Mouse (Mus musculus) layer of hippocampus, adult 18-20 months (tissue): Measurements from ENCODE around the gene Rtl8b. TPM values are rescaled to one million over a fixed set of nuclear protein-coding genes. Genes with fewer than 3 reads are reported as not detected.
A peak's percentile ranks its signal among the peaks of the same experiment; 100 is the strongest.
"Not testable (repeated sequence)": the region's sequence is repeated elsewhere in the genome, so short reads cannot be mapped to it uniquely, and the experiment has no call there.

Experiments used
- DNase-seq, 2 experiments: peaks; one replicate each; pipeline ENCODE4 v3.0.0; 2022; ENCODE audit warnings: low spot score in 2 of 2
- long read RNA-seq: library from polyadenylated mRNA; stranded (forward); transcript quantifications from one replicate; pipeline ENCODE4 v2.0.0, GENCODE M21; 2021
- total RNA-seq, 2 experiments: library from RNA; stranded (reverse); gene quantifications; 2 replicates each; pipeline ENCODE4 v1.2.3; 2021

The Rtl8b gene
- total RNA-seq: 100 to 1,000 TPM; 183 to 202 TPM
- long read RNA-seq, transcript Rtl8b-201 (1 exons, 1,232 nt): major isoform, 90 of 90 reads
- long read RNA-seq, partial matches to known transcripts: 0 of 90 reads
- long read RNA-seq, other reads (novel, unspliced or antisense): 0 of 90 reads

DNA sequence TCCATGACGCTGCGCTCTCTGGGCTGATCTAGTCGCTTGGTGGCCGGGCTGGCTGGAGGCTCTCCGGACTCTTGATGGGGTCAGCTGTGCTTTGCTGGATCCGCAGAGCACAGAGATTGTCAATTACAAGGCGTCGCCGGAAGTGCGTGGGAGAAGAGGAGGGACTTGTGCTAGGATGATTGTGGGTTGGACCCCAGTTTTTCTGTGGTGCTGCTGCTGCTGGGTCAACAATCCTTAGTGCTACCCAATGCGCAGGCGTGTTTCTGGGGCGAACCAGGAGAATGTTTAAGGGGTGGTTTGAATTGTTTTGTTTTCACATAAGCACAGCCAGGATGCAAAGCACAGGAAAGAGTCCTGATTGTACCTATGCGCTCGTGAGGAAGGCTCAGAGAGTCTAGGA lies at the start of gene Rtl8b:
TSS of gene Rtl8b (minus strand) at position 115 of the 400 bp plus-strand sequence.
- DNase-seq: peak; percentile 82 to 87

DNA sequence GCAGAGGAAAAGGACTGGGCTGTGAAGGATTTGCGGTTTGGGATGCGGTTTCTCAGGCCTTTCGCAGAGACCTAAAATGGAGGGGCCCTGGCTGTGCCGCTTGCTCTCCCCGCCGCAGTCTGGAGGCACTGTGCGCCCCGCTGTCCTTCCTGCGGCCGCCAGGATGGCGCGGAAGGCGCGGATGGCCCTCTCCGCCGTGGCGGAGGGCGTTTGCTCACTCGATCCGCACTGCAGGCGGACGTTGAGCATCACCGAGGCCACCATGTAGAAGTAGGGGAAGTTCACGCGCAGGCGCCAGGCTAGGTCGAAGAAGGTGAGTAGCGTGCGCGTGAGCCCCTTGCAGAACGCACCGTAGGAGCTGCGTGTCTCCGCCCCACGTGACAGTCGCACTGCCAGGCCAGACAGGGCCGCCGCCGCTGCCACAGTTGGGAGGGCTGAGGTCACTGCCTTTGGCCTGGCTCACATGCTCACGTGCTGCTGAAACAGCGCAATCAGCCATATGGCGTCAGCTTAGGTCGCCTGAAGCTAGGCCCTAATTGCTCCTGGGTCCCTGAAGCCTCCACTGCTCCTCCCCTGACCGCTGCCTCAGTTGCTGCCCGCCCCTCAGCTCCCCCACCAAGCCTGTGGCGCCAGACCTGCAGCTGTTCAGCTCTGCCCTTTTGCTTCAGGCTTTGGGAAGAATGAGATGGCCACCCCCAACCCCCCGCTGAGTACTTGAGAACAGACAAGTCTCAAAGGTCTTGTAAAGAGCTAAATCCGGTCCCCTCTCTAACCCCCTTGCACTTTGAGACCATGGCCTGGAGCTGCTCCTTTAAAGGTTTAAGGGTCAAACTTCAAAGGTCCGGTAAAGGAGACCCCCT lies 46.3 kb upstream of the Rtl8b start:
- DNase-seq: peak; percentile 14 to 46

DNA sequence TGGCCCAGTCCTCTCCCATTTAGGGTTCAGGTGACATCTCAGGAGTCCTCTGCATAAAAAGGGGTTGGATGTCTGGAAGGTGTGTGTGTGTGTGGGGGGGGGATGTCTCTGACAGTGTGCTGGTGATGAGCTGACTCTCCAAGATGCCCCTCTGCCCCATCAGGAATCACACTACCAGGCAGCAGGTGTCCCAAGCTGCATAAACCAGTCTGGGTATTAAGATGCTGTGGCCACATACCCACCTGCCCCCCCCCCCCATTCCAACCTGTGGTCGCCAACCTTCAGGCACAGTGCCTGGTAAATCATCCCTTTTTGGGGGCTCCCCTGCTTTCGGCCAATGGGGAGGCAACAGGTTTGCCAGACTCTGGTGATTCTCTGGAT lies 45.7 kb upstream of the Rtl8b start:
- no peak for DNase-seq

DNA sequence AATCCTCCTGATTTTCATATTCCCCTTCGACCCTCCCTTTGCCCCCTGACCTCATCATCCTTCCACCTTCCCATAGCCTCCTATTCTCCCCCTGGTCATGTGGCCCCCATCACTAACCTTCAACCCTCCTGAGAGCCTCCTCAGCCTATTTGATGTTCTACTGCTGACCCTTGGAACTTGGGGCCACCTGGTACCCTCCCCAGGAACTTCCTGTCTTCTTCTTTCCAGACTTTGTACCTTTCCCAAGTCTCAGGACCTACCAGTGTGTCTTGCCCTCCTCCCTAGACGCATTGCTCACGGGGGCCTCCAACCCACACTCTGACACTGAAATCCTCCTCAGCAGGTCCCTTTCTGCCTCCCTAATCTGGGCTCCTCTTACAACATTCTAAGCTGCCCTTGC lies 32.5 kb upstream of the Rtl8b start:
- DNase-seq: no peak

DNA sequence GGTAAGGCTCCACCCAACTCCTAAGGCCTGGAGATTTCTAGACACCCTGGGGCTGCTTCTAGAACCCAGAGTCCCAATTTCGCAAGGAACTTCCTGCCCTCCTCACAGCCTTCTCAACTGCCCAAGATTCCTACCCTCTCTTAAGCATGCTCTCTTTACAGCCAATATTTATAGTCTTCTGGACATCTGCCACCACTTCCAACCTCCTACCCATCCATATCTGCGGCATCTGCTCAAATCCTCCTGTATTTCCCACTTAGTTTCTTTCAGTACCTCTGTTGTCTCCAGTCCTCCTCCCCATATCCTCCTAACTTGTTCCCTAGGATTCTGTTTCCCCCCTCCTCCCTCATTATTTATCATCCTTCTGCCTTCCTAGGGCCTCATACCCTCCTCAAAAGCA lies 29.0 kb upstream of the Rtl8b start:
- DNase-seq: peak in 1 of 2 experiments; percentile 3

DNA sequence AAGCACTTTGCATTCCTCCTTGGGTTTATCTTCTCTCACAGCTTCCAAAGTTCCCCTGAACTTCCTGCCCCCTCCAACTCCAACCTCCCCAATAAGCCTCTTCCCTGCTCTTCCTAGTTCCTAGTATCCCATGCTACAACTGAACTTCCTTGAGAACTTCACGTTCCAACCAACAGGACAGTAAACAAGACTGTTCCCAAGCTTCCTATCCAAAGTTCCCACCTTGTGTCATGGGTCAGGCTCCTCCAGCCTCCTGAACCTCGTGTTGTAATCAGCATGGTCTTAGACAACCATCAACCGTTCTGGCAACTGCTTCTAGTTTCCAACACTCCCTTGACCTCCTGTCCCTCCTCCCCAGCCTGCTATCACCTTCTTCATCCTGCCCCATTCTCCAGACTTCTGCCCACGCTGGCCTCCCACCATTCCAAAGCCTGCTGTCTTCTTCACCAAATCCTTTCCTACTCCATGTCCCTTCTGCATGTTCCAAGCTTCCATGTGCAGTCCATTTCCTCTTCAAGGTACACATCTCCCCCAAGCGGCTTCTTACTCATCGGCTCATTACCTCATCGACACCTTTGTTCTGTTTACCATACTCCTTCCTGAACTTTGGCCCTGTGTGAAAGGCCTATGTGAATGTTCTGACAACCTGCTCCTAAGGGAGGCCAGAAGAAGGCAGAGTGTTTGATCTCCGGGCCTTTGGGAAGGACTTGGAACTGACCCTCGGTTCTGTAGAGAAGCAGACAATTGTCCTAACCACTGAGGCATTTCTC lies 24.0 kb upstream of the Rtl8b start:
- no peak for DNase-seq

DNA sequence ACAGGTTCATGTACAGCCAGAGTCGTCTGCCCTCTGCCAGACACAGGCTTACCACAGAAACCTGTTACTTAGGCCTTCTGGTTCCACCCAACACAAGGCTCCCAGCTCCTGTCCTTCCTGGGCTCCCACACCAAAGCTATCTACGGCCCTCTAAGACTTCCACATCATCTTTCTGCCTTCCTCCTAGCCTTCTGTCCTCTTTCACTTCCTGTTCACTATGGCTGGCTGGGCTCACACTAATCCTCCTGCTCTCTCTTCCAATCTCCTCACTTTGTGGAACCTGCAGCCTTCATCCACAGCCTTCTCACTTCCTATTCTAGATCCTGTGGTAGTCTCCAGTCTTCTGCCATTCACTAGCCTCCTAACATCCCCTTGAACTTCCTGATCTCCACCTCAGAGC lies 22.9 kb upstream of the Rtl8b start:
- DNase-seq: no peak

DNA sequence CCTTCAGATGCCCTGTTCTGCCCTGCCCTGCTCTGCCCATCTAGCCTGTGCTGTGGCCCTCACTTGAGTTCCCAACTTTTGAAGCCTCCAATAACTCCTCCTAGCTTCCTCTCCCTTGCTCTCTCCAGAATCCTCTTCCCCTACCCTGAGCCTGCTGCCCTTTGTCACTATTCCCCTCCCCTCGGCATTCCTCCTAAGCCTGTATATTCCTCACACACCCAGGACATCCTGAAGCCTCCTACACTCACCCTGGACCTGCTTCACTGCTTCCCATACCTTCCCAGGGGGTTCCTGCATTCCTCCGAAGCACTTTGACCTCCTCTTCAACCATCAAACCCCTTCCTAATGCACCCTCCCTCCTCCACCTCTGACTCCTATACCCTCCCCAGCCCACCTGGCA lies 21.9 kb upstream of the Rtl8b start:
- no peak for DNase-seq

DNA sequence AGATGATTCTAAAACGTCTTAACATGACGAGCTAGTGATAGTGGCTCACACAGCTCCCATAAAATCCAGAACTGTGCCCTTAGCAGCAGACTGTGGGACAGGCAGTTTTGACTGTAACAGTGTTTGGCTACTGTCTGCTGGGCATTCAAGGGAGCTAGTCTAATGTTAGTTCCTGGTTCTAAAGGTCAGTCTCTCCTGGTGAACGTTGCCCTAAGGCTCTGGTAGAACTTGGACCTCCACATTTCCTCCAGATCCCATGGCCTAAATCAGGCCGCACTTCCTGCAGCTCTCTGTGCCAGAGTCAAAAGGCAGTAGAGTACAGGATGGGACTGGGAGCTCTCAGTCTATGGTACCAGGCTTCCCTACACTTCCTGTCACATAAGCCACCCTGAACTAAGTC lies 14.5 kb upstream of the Rtl8b start:
- DNase-seq: not testable (repeated sequence)

DNA sequence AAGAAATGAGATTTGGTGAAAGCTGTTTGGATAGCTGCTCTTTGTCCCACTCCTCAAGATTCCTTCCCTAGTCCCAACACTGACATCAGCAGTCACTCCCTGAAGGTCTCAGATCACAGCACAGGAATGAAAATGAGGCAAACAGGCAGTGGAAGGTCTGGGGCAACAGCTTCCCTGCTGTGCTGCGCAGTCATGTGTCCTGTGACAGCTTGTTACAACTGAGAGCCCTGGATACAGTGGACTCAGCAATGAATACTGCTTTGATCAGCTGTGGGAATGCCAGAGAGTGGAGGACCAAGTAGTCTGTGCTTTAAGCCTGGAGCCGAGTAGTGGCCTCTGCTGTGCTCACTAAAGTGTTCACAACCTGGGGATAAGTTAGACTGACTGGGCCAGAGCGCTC lies 12.4 kb upstream of the Rtl8b start:
- not testable (repeated sequence) for DNase-seq

DNA sequence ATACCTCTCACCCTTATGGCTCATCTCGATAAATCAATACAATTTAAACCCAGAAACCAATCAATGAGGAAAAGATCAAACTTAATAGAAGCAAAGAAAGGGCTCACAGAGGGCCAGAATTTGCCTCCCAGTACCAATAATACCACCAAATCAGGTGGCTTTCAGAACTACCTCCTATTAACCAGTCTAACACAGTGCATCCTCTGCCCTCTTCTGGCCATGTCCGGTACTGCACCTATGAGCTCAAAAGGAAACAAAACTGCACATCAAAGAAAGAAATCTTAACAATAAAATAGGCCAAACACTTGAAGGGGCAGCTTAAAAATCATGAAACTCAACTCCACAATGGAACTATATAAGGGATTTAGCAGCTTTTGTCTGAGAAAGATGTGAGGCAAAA lies 6.7 kb upstream of the Rtl8b start:
- DNase-seq: peak; percentile 43 to 87

DNA sequence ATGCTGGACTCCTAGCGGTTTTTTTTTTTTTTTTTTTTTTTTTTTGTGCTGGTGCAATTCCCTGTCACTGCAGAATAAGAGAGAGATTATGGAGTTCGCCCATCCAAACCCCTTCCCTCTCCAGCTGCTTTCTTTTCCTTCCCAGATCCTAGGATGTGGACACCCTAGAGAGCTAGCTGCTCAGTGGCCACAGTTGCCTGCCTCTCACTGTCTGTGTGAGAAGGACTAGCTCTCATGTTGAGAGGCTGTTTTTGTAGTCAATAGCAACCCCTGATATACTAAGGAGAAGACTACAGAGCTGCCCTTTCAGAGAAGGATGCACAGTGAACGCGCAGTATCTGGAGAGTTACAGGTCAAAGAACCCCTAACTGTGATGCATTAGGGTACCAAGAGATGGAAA lies 488 bp upstream of the Rtl8b start:
- not testable (repeated sequence) for DNase-seq

DNA sequence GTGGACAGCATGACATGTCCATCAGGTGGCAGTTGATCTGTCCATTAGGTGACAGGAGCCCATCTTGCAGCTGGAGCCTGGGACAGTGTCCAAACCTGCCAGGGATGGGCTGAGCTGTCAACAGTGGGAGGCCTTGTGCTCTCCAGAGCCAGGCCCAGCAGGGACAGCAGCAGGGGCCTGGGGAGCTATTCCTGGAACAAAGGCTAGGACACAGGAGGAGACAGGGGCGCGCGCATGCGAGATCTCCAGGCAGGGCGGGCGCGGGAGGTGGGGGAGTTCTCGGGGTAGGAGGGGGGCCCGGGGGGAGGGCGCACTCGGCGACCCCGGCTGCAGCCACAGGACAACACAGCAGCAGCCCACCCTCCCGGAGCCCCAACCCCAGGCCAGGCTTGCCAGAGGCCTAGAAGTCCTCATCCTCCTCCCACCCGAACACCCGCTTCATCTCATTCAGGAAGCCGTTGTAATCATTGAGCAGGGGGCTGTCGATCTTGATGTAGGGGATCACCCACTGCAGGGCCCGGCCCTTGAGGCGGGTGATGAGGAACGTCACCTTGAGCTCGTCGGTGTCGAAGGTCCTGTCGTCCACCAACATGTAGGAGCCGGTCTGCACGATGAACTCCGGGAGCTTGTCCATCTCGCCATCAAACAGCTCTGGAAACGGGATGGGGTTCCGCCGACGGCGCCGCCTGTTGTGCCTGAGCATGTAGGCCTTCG lies 494 bp downstream of the Rtl8b start:
- not testable (repeated sequence) for DNase-seq

DNA sequence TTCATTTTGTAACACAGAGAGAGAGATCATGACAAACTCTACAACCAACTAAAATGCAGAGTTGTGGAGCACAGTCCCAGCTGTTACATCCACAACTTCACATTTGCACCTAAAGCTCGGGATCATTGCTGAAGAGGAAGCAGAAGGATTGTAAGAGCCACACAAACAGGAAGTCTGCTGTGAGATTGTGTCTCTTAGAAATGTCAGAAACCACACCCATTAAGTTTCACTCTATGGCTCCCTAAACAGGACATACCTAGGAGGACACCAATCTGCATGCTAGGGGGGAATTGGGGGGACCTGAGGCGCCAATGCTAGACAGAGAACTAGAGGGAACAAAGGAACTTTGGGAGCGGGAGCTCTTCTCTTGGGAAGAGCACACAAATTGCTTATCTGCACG lies 17.3 kb downstream of the Rtl8b start:
- not testable (repeated sequence) for DNase-seq

DNA sequence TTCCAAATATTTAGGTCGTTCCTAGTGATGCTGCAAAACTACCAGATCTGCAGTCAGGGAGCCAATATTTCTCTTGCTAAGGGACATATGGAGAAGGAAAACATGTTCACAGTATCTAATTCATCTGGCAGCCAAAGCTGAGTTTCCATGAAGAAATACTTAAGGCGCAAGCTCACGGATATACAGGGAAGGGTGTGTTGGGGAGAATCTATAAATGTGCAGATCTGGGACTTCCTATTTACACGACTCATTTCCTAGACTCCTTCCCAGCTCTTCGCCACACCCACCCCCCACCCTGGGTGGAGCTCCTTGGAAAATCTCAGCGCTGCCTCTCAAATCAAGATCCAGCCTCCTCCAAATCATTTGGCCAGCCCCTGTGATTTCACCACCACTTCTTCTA lies 24.3 kb downstream of the Rtl8b start:
- no peak for DNase-seq

DNA sequence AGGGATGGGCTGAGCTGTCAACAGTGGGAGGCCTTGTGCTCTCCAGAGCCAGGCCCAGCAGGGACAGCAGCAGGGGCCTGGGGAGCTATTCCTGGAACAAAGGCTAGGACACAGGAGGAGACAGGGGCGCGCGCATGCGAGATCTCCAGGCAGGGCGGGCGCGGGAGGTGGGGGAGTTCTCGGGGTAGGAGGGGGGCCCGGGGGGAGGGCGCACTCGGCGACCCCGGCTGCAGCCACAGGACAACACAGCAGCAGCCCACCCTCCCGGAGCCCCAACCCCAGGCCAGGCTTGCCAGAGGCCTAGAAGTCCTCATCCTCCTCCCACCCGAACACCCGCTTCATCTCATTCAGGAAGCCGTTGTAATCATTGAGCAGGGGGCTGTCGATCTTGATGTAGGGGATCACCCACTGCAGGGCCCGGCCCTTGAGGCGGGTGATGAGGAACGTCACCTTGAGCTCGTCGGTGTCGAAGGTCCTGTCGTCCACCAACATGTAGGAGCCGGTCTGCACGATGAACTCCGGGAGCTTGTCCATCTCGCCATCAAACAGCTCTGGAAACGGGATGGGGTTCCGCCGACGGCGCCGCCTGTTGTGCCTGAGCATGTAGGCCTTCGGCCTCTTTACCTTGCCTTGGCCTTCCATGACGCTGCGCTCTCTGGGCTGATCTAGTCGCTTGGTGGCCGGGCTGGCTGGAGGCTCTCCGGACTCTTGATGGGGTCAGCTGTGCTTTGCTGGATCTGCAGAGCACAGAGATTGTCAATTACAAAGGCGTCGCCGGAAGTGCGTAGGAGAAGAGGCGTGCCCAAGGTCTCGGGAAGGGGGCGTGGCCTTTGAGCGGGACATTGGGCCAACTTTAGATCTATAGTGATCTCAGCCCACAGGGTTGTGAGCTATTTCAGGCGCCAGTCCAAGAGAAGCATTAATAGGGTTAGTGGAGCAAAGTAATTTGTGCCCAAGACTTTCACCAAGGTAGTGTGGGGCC lies 26.9 kb downstream of the Rtl8b start, which contains the start of gene Rtl8a:
TSS of gene Rtl8a (minus strand) at position 703 of the 982 bp plus-strand sequence.
- DNase-seq: peak; percentile 42 to 77

DNA sequence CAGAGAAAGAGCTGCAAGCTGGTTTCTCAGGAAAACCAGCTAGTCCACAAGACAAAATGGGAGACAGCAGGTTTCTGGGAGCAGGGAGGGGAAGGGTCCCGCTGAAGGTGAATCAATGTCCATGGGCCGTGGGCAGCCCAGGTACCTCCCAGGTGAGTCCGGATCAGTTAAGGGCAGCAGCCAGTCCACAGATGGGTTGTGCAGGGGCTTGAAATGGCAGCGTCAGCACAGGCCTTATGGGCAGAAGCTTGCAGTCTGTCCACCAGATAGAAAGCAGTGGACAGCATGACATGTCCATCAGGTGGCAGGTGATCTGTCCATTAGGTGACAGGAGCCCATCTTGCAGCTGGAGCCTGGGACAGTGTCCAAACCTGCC lies 27.6 kb downstream of the Rtl8b start:
- not testable (repeated sequence) for DNase-seq

DNA sequence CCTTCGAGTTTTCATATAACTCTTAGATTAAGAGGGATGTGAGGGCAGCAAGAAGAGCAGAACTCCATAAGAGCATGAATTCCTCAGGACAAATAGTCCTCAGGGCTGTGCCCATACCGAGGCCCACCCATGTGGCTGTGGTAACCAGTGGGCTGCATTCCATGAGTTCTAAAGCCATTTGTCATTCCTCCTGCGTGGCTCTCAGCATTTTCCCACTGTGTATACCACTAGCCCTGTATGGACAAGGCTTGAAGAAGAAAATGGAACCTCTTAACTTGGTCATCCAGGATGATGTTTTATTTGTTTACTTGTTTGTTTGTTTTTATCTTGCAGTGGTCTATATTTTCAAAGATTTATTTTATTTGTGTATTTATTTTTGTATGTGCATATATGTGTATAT lies 32.1 kb downstream of the Rtl8b start:
- not testable (repeated sequence) for DNase-seq
